ENCODE assay signal across 8 mouse cellular contexts in the genomic region with DNA sequence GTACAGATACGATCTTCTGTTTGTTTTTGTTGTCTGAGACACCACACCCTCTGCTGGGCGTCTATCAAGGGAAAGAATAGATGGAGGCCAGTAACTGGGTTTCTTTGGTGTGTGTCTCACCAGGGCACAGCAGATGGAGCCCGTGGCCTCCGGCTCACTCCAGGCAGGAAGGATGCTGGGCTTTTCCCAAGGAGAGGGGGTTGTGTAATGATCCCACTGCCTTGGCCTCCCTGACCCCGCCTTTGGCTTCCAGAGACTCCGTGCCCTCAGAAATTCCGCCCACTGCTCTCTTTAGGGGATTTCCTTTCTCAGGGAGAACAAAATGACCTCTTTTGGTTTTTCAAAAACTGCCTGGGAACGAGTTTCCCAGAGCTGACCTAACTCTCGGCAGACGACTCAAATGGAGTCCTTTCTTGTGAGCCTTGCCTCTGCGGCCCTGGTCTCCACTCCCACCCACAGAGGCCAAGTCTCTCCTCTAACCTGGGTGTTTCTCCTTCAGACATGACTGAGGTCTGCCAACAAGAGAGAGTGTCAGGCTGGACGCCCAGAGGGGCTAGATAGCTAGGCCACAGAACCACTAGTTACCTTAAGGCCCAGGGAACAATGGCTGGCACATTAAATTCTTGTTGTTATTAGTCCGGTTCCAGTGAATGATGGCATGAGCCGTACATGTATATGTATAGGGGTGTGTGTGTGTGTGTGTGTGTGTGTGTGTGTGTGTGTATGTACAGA.
DNase-seq lines count a peak whose midpoint lies in the region; ATAC-seq lines count a peak whose summit lies in the region.

No protein-coding gene starts in this region.

- ATAC-seq in forebrain, embryonic 11.5 days (replicated peaks; ENCODE audit: low FRiP score) = peak; percentile 49; the same call in 1 of the 2 replicates
- no peak for ATAC-seq in forebrain, embryonic 13.5 days
- ATAC-seq in kidney, embryonic 16.5 days (ENCODE audit: low FRiP score, low TSS enrichment) = peak; percentile 89
- peak; percentile 32; the same call in 1 of the 2 replicates for ATAC-seq in midbrain, embryonic 12.5 days (ENCODE audit: low FRiP score, low read depth)

- DNase-seq in forebrain, embryonic 11.5 days (ENCODE audit: low spot score) = peak; percentile 66
- peak; percentile 62 to 68 for DNase-seq in cerebellum, postnatal 36 days
- peak; percentile 79 for DNase-seq in heart, embryonic 10.5 days (ENCODE audit: low spot score)
- DNase-seq in urinary bladder, postnatal 14 days (ENCODE audit: low spot score) = peak; percentile 65
- DNase-seq in frontal cortex, adult 2 months (ENCODE audit: extremely low spot score in 1 of 2, low spot score in 1 of 2) = no peak

- H3K9ac ChIP-seq in forebrain, embryonic 11.5 days (ENCODE audit: low read length) = no peak overlapping the region
- no peak overlapping the region for H3K9ac ChIP-seq in forebrain, embryonic 13.5 days
- no peak overlapping the region for H3K9ac ChIP-seq in kidney, embryonic 16.5 days (replicated peaks; ENCODE audit: low read length)
- no peak overlapping the region for H3K9ac ChIP-seq in midbrain, embryonic 12.5 days (replicated peaks)

- no peaks in the 10 kb centered on the region for H3K36me3 ChIP-seq in forebrain, embryonic 11.5 days (ENCODE audit: control insufficient read depth, insufficient read depth, low read length)
- no peaks in the 10 kb centered on the region for H3K36me3 ChIP-seq in forebrain, embryonic 13.5 days (ENCODE audit: poor library complexity, severe bottlenecking)
- no peaks in the 10 kb centered on the region for H3K36me3 ChIP-seq in heart, embryonic 10.5 days
- H3K36me3 ChIP-seq in kidney, embryonic 16.5 days (ENCODE audit: insufficient read depth, low read length) = no peaks in the 10 kb centered on the region
- H3K36me3 ChIP-seq in midbrain, embryonic 12.5 days = no peaks in the 10 kb centered on the region

- no peak overlapping the region for H3K27ac ChIP-seq in forebrain, embryonic 11.5 days (ENCODE audit: low read depth, low read length)
- H3K27ac ChIP-seq in forebrain, embryonic 13.5 days = no peak overlapping the region
- H3K27ac ChIP-seq in heart, embryonic 10.5 days = peak overlapping the region; percentile 47; the same call in 1 of the 2 replicates
- H3K27ac ChIP-seq in kidney, embryonic 16.5 days (ENCODE audit: low read length) = 0 out of 2 replicates have a peak overlapping the region, but pooled peaks have one; percentile 5
- H3K27ac ChIP-seq in midbrain, embryonic 12.5 days (replicated peaks) = 0 out of 2 replicates have a peak overlapping the region, but pooled peaks have one; percentile 10

- H3K27me3 ChIP-seq in forebrain, embryonic 11.5 days (ENCODE audit: control insufficient read depth, insufficient read depth, low read length) = peaks cover 11% of the 10 kb centered on the region; the same call in 1 of the 2 replicates
- H3K27me3 ChIP-seq in forebrain, embryonic 13.5 days = peaks cover 68% of the 10 kb centered on the region
- H3K27me3 ChIP-seq in heart, embryonic 10.5 days (ENCODE audit: insufficient read depth, poor library complexity, severe bottlenecking) = peaks cover 18% of the 10 kb centered on the region; the same call in 1 of the 2 replicates
- no peaks in the 10 kb centered on the region for H3K27me3 ChIP-seq in kidney, embryonic 16.5 days (ENCODE audit: insufficient read depth, low read length)
- H3K27me3 ChIP-seq in midbrain, embryonic 12.5 days = peaks cover 87% of the 10 kb centered on the region

- H3K4me2 ChIP-seq in forebrain, embryonic 11.5 days (ENCODE audit: low read depth, low read length, severe bottlenecking) = no peak overlapping the region
- H3K4me2 ChIP-seq in forebrain, embryonic 13.5 days = no peak overlapping the region
- no peak overlapping the region for H3K4me2 ChIP-seq in kidney, embryonic 16.5 days (replicated peaks; ENCODE audit: low read depth, low read length)
- H3K4me2 ChIP-seq in midbrain, embryonic 12.5 days (replicated peaks) = no peak overlapping the region

- WGBS in forebrain, embryonic 11.5 days = 16% methylated on average over 14 of the region's 14 CpGs
- 21% methylated on average over 14 of the region's 14 CpGs for WGBS in forebrain, embryonic 13.5 days
- WGBS in heart, embryonic 10.5 days = 29% methylated on average over 14 of the region's 14 CpGs
- WGBS in kidney, embryonic 16.5 days = 22% methylated on average over 14 of the region's 14 CpGs
- WGBS in midbrain, embryonic 12.5 days = 15% methylated on average over 14 of the region's 14 CpGs

- H3K4me1 ChIP-seq in forebrain, embryonic 11.5 days (replicated peaks; ENCODE audit: control insufficient read depth, insufficient read depth, low read length) = 0 out of 2 replicates have a peak, but pooled peaks cover 7% of the 10 kb centered on the region
- peaks cover 25% of the 10 kb centered on the region for H3K4me1 ChIP-seq in forebrain, embryonic 13.5 days
- peaks cover 20% of the 10 kb centered on the region for H3K4me1 ChIP-seq in heart, embryonic 10.5 days
- peaks cover 10% of the 10 kb centered on the region for H3K4me1 ChIP-seq in kidney, embryonic 16.5 days (ENCODE audit: insufficient read depth, low read length)
- peaks cover 17% of the 10 kb centered on the region for H3K4me1 ChIP-seq in midbrain, embryonic 12.5 days

- no peaks in the 10 kb centered on the region for H3K9me3 ChIP-seq in forebrain, embryonic 11.5 days (ENCODE audit: control insufficient read depth, low read length)
- H3K9me3 ChIP-seq in forebrain, embryonic 13.5 days (replicated peaks) = no peaks in the 10 kb centered on the region
- no peaks in the 10 kb centered on the region for H3K9me3 ChIP-seq in heart, embryonic 10.5 days
- no peaks in the 10 kb centered on the region for H3K9me3 ChIP-seq in kidney, embryonic 16.5 days (ENCODE audit: low read length)
- H3K9me3 ChIP-seq in midbrain, embryonic 12.5 days = no peaks in the 10 kb centered on the region

- H3K4me3 ChIP-seq in forebrain, embryonic 11.5 days (ENCODE audit: low read depth, low read length) = no peak overlapping the region
- H3K4me3 ChIP-seq in forebrain, embryonic 13.5 days = no peak overlapping the region
- H3K4me3 ChIP-seq in heart, embryonic 10.5 days = no peak overlapping the region
- no peak overlapping the region for H3K4me3 ChIP-seq in kidney, embryonic 16.5 days (ENCODE audit: low read length)
- H3K4me3 ChIP-seq in midbrain, embryonic 12.5 days = no peak overlapping the region

Comparison
In these comparisons a context has a peak if more than half of its experiments do, and no peak if none do; other contexts are left out.
1. DNase-seq: peak in forebrain, embryonic 11.5 days (single experiment), cerebellum, postnatal 36 days (2 of 2), heart, embryonic 10.5 days (single experiment) and urinary bladder, postnatal 14 days (single experiment); none in frontal cortex, adult 2 months (0 of 2).
2. H3K27ac ChIP-seq: peak in heart, embryonic 10.5 days (single experiment), kidney, embryonic 16.5 days (single experiment) and midbrain, embryonic 12.5 days (single experiment); none in forebrain, embryonic 11.5 days (single experiment) and forebrain, embryonic 13.5 days (single experiment).